ENCODE assay signal across 8 mouse cellular contexts in genomic region chr8:81014789-81015699, GRCm38 (mm10). TPM values are rescaled to one million over a fixed set of nuclear protein-coding genes. Genes with fewer than 3 reads are reported as not detected.
A peak's percentile ranks its signal among the peaks of the same experiment; 100 is the strongest.
DNase-seq lines count a peak whose midpoint lies in the region; ATAC-seq lines count a peak whose summit lies in the region.

Usp38 (minus strand) TSS chr8:81014928.

- H3K4me1 ChIP-seq in hindbrain, embryonic 15.5 days (replicated peaks): peaks cover 45% of the 10 kb centered on the region

- 3% methylated on average over 51 of the region's 57 CpGs for WGBS in hindbrain, embryonic 15.5 days

- H3K4me2 ChIP-seq in hindbrain, embryonic 15.5 days: peak within 1 kb of the TSS; percentile 77

- H3K27me3 ChIP-seq in hindbrain, embryonic 15.5 days: no peaks in the 10 kb centered on the region

- DNase-seq in T-cell, adult 2 months (ENCODE audit: low spot score): peak; percentile 99
- peak; percentile 99 to 100 for DNase-seq in cerebellum, postnatal 36 days
- DNase-seq in frontal cortex, postnatal 36 days (ENCODE audit: low spot score in 2 of 2): peak; percentile 99
- DNase-seq in left cerebral cortex, adult 11 months (ENCODE audit: low spot score): peak; percentile 98
- peak; percentile 99 for DNase-seq in lung, postnatal 4 days
- peak; percentile 99 for DNase-seq in retina, postnatal 7 days (ENCODE audit: low read depth, low spot score)
- DNase-seq in urinary bladder, adult 2 months (ENCODE audit: low spot score): peak; percentile 99

- H3K4me3 ChIP-seq in hindbrain, embryonic 15.5 days: peak within 1 kb of the TSS; percentile 85

- ATAC-seq in hindbrain, embryonic 15.5 days (ENCODE audit: low FRiP score, low read depth): peak; percentile 99

- no peaks in the 10 kb centered on the region; the same call in 1 of the 2 replicates for H3K36me3 ChIP-seq in hindbrain, embryonic 15.5 days

- H3K27ac ChIP-seq in hindbrain, embryonic 15.5 days (replicated peaks): peak within 1 kb of the TSS; percentile 89

- H3K9ac ChIP-seq in hindbrain, embryonic 15.5 days: peak within 1 kb of the TSS; percentile 77

- H3K9me3 ChIP-seq in hindbrain, embryonic 15.5 days: no peaks in the 10 kb centered on the region

RNA-seq across cellular contexts. Expression of gene Usp38, which starts in this region (rescaled TPM):
- polyA plus RNA-seq in hindbrain, embryonic 15.5 days (2015; fragmentation: Nextera tagmentation; extraction: Ambion mirVana): 16.7 and 18.0 TPM in 2 replicates
- polyA plus RNA-seq in urinary bladder, adult 2 months (2012; rRNA removed): 9.9 and 10.2 TPM in 2 replicates

Comparison
In these comparisons a context has a peak if more than half of its experiments do, and no peak if none do; other contexts are left out.
1. Peak in every context shown above with its lines: DNase-seq, ATAC-seq, H3K4me3 ChIP-seq and H3K27ac ChIP-seq.